Mouse (Mus musculus) bone marrow, adult 2 months (tissue): ENCODE results near the gene Tas2r144. TPM values are rescaled to one million over a fixed set of nuclear protein-coding genes. Genes with fewer than 3 reads are reported as not detected.

Experiments
- H3K27ac ChIP-seq: fragments of 200-500 bp; 2 replicates; pipeline ENCODE4 v1.5.1; 2012; ENCODE audit warnings: low read depth, mild to moderate bottlenecking, control low read depth, inconsistent platforms, low read length; ENCODE audit not compliant: control insufficient read depth, poor library complexity, insufficient read depth
- H3K4me1 ChIP-seq: fragments of 200-500 bp; 2 replicates; pipeline ENCODE4 v1.6.1; 2011; ENCODE audit warnings: low read length; ENCODE audit not compliant: control insufficient read depth, insufficient read depth
- H3K4me3 ChIP-seq: fragments of 200-500 bp; replicated peaks from 2 replicates; pipeline ENCODE3; 2011; ENCODE audit warnings: mild to moderate bottlenecking, low read depth, low read length, control low read depth; ENCODE audit not compliant: control insufficient read depth
- CTCF ChIP-seq: fragments of 200-500 bp; IDR thresholded peaks from 2 replicates; pipeline ENCODE4 v1.5.1; 2011; ENCODE audit warnings: low read length, control low read depth; ENCODE audit not compliant: control insufficient read depth, insufficient read depth
- POLR2A ChIP-seq: fragments of 200-500 bp; IDR thresholded peaks from 2 replicates; pipeline ENCODE4 v1.6.1; 2011; ENCODE audit warnings: low read depth, mild to moderate bottlenecking, control low read depth, low read length, borderline replicate concordance; ENCODE audit not compliant: control insufficient read depth
- WGBS: fragments of 180-500 bp; shearing (Covaris S2); methylation state at CpG from one replicate; pipeline ENCODE4 v1.1.7; 2018; 5-methylcytosine and 5-hydroxymethylcytosine counted together
- polyA plus RNA-seq: library from polyadenylated mRNA; stranded (reverse); fragments of >200 nt; gene quantifications from 2 replicates; pipeline ENCODE4 v1.2.4, GENCODE M21; 2011; ENCODE audit warnings: low replicate concordance; ENCODE audit not compliant: missing spikeins, insufficient read depth, insufficient read length

Tas2r144 gene
- polyA plus RNA-seq, result not detected in 2 replicates

- TF ChIP-seq CTCF, result no peak
- no peak for TF ChIP-seq POLR2A
- no peak within 1 kb of the TSS for H3K27ac ChIP-seq
- H3K4me1 ChIP-seq, result no peaks in the 10 kb centered on the region
- H3K4me3 ChIP-seq, result no peak within 1 kb of the TSS
- WGBS, result 40% methylated on average over 2 of the region's 2 CpGs
Measured at GRCm38 (mm10) chr6:42215028-42215427, at the start of gene Tas2r144. Gene Tas2r144, plus strand, starts transcription at chr6:42215328.

DNA sequence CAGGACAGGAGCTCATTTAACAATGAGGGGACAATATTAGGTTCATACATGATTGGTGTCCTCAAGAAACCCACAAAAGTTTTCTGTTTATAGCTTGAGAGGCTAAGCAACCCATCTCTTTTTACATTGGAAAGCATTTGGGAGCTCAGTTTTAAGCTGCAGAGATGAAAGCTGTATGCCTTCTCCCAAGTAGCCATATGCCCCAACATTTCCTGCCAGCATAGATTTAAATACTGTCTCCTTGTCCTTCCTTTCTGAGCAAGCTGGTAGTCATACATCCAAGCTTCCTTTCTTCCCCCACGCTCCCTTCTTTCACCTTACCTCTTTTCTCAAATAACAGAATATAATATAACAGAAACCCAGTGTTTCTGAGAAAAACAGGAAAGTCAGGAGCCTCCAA lies 32.7 kb upstream of the Tas2r144 start:
- no peak overlapping the region for H3K27ac ChIP-seq
- WGBS, result 38% methylated on average over 1 of the region's 1 CpGs
- H3K4me3 ChIP-seq, result no peak overlapping the region
- TF ChIP-seq CTCF (no peak), POLR2A (no peak)
- H3K4me1 ChIP-seq, result no peaks in the 10 kb centered on the region

- H3K4me1 ChIP-seq, result no peaks in the 10 kb centered on the region
- H3K4me3 ChIP-seq, result no peak overlapping the region
- WGBS, result 31% methylated on average over 3 of the region's 3 CpGs
- H3K27ac ChIP-seq, result no peak overlapping the region
- TF ChIP-seq POLR2A (no peak), CTCF (no peak)
Measured at GRCm38 (mm10) chr6:42186230-42186629, 28.9 kb upstream of the Tas2r144 start.

DNA sequence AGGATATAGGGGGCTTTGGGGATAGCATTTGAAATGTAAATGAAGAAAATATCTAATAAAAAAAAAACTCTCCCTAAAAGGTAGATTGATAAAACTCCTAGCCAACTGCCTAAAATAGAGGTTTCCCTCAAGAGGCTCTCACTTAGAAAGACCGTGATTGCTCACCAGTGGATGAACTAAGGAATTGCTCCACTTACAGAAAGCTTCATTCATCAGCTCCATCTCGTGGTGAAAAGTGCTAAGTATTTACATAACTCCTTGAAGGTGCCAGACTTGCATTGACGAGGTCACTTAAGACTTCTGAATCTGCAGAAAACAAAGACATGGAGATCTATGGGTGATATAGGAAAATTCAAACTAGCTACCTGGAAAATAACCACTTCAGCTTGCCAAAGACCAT lies 17.4 kb upstream of the Tas2r144 start:
- 17% methylated on average over 3 of the region's 3 CpGs for WGBS
- TF ChIP-seq CTCF (no peak), POLR2A (no peak)
- Histone ChIP-seq H3K4me1 (no peaks in the 10 kb centered on the region), H3K27ac (no peak overlapping the region), H3K4me3 (no peak overlapping the region)

DNA sequence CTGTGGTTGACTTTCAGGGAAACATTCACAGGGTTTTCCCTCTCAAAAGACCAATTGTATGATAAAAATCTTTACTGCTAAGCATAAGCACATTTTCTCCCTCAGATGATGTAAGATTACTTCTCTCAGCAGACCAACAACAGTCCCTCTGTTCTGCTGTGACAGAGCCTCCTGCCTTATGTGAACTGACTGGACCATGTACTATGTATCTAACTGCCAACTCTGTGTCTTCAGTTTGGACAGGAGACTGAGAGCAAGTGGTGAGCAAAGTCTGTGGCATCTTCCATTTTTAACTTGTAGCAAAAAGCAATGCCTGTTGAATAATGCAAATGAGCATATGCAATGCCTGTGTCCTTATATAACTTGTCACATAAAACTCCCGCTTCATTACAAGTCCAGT lies 15.6 kb upstream of the Tas2r144 start:
- no peak overlapping the region for H3K27ac ChIP-seq
- TF ChIP-seq POLR2A (no peak), CTCF (no peak)
- no peaks in the 10 kb centered on the region for H3K4me1 ChIP-seq
- WGBS, result 67% methylated on average over 1 of the region's 1 CpGs
- H3K4me3 ChIP-seq, result no peak overlapping the region

- TF ChIP-seq POLR2A, result no peak
- no peak for TF ChIP-seq CTCF
- Histone ChIP-seq H3K4me3 (no peak overlapping the region), H3K27ac (no peak overlapping the region), H3K4me1 (no peaks in the 10 kb centered on the region)
- WGBS, result 69% methylated on average over 3 of the region's 3 CpGs
Measured at GRCm38 (mm10) chr6:42222286-42222685, 7.2 kb downstream of the Tas2r144 start.

DNA sequence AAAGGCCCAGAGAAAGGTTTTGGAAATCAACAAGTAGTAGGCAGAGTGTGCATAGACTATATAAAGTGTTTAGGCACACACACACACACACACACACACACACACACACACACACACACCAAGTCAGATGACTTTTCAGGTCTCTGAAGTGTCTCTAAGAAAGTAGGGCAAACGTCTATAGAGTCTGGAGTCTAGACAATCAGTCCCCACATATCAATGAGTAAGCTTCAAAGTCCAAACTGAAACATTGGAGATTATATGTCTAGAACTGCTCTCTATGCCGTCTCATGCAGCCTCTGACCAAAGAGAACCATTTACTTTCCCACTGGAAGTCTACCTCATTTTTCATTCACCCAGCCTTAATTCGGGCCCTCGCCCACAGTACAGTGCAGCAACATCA lies 9.9 kb downstream of the Tas2r144 start:
- WGBS, result 67% methylated on average over 4 of the region's 4 CpGs
- Histone ChIP-seq H3K4me1 (no peaks in the 10 kb centered on the region), H3K27ac (no peak overlapping the region), H3K4me3 (no peak overlapping the region)
- TF ChIP-seq CTCF (no peak), POLR2A (no peak)

- Histone ChIP-seq H3K27ac (no peak overlapping the region), H3K4me3 (no peak overlapping the region), H3K4me1 (no peaks in the 10 kb centered on the region)
- WGBS, result 36% methylated on average over 17 of the region's 17 CpGs
- TF ChIP-seq CTCF (0 out of 2 replicates have a peak, but pooled peaks have one; percentile 15), POLR2A (no peak)
Measured at GRCm38 (mm10) chr6:42227240-42228101, 12.3 kb downstream of the Tas2r144 start.
